Mouse (Mus musculus): Measurements from ENCODE around the gene Cfhr1. TPM values are rescaled to one million over a fixed set of nuclear protein-coding genes. Genes with fewer than 3 reads are reported as not detected.

Cfhr1 gene
- not detected in 2 replicates for polyA plus RNA-seq (2014; fragmentation: Nextera tagmentation; extraction: Ambion mirVana)

- no peak within 1 kb of the TSS for H3K27ac ChIP-seq (replicated peaks; ENCODE audit: low read depth, low read length)
- H3K4me1 ChIP-seq (ENCODE audit: control insufficient read depth, insufficient read depth, low read length) = no peaks in the 10 kb centered on the region
- no peak for DNase-seq (ENCODE audit: low spot score)
- WGBS = 42% methylated on average over 1 of the region's 1 CpGs
- ATAC-seq (ENCODE audit: low read depth) = no peak
- no peaks in the 10 kb centered on the region for H3K36me3 ChIP-seq (ENCODE audit: control insufficient read depth, insufficient read depth, low read length)
- no peaks in the 10 kb centered on the region for H3K27me3 ChIP-seq (replicated peaks; ENCODE audit: control insufficient read depth, insufficient read depth, low read length)
- H3K4me3 ChIP-seq (ENCODE audit: low read depth, low read length) = no peak within 1 kb of the TSS
- no peaks in the 10 kb centered on the region for H3K9me3 ChIP-seq (ENCODE audit: control insufficient read depth, low read length)
- H3K9ac ChIP-seq (ENCODE audit: low read depth, low read length) = no peak within 1 kb of the TSS
- no peak within 1 kb of the TSS for H3K4me2 ChIP-seq (ENCODE audit: low read depth, low read length)
These were observed at the start of gene Cfhr1 for GRCm38 (mm10) chr1:139560024-139560423. TSS of gene Cfhr1 (minus strand) at chr1:139560272.

- no peak overlapping the region for H3K9ac ChIP-seq (ENCODE audit: low read depth, low read length)
- ATAC-seq (ENCODE audit: low read depth) (no peak), DNase-seq (ENCODE audit: low spot score) (no peak)
- H3K9me3 ChIP-seq (ENCODE audit: control insufficient read depth, low read length) = no peaks in the 10 kb centered on the region
- no peaks in the 10 kb centered on the region for H3K27me3 ChIP-seq (replicated peaks; ENCODE audit: control insufficient read depth, insufficient read depth, low read length)
- 78% methylated on average over 1 of the region's 1 CpGs for WGBS
- no peaks in the 10 kb centered on the region for H3K36me3 ChIP-seq (ENCODE audit: control insufficient read depth, insufficient read depth, low read length)
- H3K27ac ChIP-seq (replicated peaks; ENCODE audit: low read depth, low read length) = no peak overlapping the region
- no peak overlapping the region for H3K4me2 ChIP-seq (ENCODE audit: low read depth, low read length)
- no peaks in the 10 kb centered on the region for H3K4me1 ChIP-seq (ENCODE audit: control insufficient read depth, insufficient read depth, low read length)
- no peak overlapping the region for H3K4me3 ChIP-seq (ENCODE audit: low read depth, low read length)
These were observed 8.8 kb downstream of the Cfhr1 start for GRCm38 (mm10) chr1:139551311-139551710.

- WGBS = 80% methylated on average over 1 of the region's 1 CpGs
- no peak overlapping the region for H3K9ac ChIP-seq (ENCODE audit: low read depth, low read length)
- no peaks in the 10 kb centered on the region for H3K27me3 ChIP-seq (replicated peaks; ENCODE audit: control insufficient read depth, insufficient read depth, low read length)
- DNase-seq (ENCODE audit: low spot score) (no peak), ATAC-seq (ENCODE audit: low read depth) (no peak)
- H3K4me2 ChIP-seq (ENCODE audit: low read depth, low read length) = no peak overlapping the region
- H3K9me3 ChIP-seq (ENCODE audit: control insufficient read depth, low read length) = no peaks in the 10 kb centered on the region
- H3K4me3 ChIP-seq (ENCODE audit: low read depth, low read length) = no peak overlapping the region
- H3K36me3 ChIP-seq (ENCODE audit: control insufficient read depth, insufficient read depth, low read length) = no peaks in the 10 kb centered on the region
- no peak overlapping the region for H3K27ac ChIP-seq (replicated peaks; ENCODE audit: low read depth, low read length)
- H3K4me1 ChIP-seq (ENCODE audit: control insufficient read depth, insufficient read depth, low read length) = no peaks in the 10 kb centered on the region
These were observed 11.5 kb downstream of the Cfhr1 start for GRCm38 (mm10) chr1:139548536-139548935.

- no peaks in the 10 kb centered on the region for H3K9me3 ChIP-seq (ENCODE audit: control insufficient read depth, low read length)
These were observed 45.5 kb downstream of the Cfhr1 start for GRCm38 (mm10) chr1:139514556-139514955.

GRCm38 (mm10) chr1:139501258-139501752 lies 58.8 kb downstream of the Cfhr1 start, which contains the start of gene F13b:
TSS of gene F13b (plus strand) at chr1:139501702.
- no peak for ATAC-seq (ENCODE audit: low read depth)
- Histone ChIP-seq H3K27ac (replicated peaks; ENCODE audit: low read depth, low read length) (no peak within 1 kb of the TSS), H3K4me1 (ENCODE audit: control insufficient read depth, insufficient read depth, low read length) (no peaks in the 10 kb centered on the region), H3K9ac (ENCODE audit: low read depth, low read length) (no peak within 1 kb of the TSS), H3K4me3 (ENCODE audit: low read depth, low read length) (no peak within 1 kb of the TSS), H3K36me3 (ENCODE audit: control insufficient read depth, insufficient read depth, low read length) (no peaks in the 10 kb centered on the region), H3K27me3 (replicated peaks; ENCODE audit: control insufficient read depth, insufficient read depth, low read length) (no peaks in the 10 kb centered on the region), H3K4me2 (ENCODE audit: low read depth, low read length) (no peak within 1 kb of the TSS), H3K9me3 (ENCODE audit: control insufficient read depth, low read length) (no peaks in the 10 kb centered on the region)
- 88% methylated on average over 3 of the region's 3 CpGs for WGBS
- no peak for DNase-seq (ENCODE audit: low spot score)

More at GRCm38 (mm10) chr1:139514556-139514955, 45.5 kb downstream of the Cfhr1 start:
- H3K4me3 ChIP-seq (ENCODE audit: low read depth, low read length) = no peak overlapping the region
- no peak overlapping the region for H3K4me2 ChIP-seq (ENCODE audit: low read depth, low read length)
- H3K4me1 ChIP-seq (ENCODE audit: control insufficient read depth, insufficient read depth, low read length) = no peaks in the 10 kb centered on the region
- no peaks in the 10 kb centered on the region for H3K36me3 ChIP-seq (ENCODE audit: control insufficient read depth, insufficient read depth, low read length)
- DNase-seq (ENCODE audit: low spot score) (no peak), ATAC-seq (ENCODE audit: low read depth) (no peak)
- 90% methylated on average over 12 of the region's 12 CpGs for WGBS
- no peaks in the 10 kb centered on the region for H3K27me3 ChIP-seq (replicated peaks; ENCODE audit: control insufficient read depth, insufficient read depth, low read length)
- no peak overlapping the region for H3K9ac ChIP-seq (ENCODE audit: low read depth, low read length)
- no peak overlapping the region for H3K27ac ChIP-seq (replicated peaks; ENCODE audit: low read depth, low read length)

- H3K4me3 ChIP-seq (ENCODE audit: low read depth, low read length) = no peak overlapping the region
- no peak overlapping the region for H3K4me2 ChIP-seq (ENCODE audit: low read depth, low read length)
- H3K36me3 ChIP-seq (ENCODE audit: control insufficient read depth, insufficient read depth, low read length) = 0 out of 2 replicates have a peak, but pooled peaks cover 1% of the 10 kb centered on the region
- H3K27me3 ChIP-seq (replicated peaks; ENCODE audit: control insufficient read depth, insufficient read depth, low read length) = no peaks in the 10 kb centered on the region
- ATAC-seq (ENCODE audit: low read depth) (no peak), DNase-seq (ENCODE audit: low spot score) (no peak)
- H3K27ac ChIP-seq (replicated peaks; ENCODE audit: low read depth, low read length) = no peak overlapping the region
- H3K9me3 ChIP-seq (ENCODE audit: control insufficient read depth, low read length) = no peaks in the 10 kb centered on the region
- no peaks in the 10 kb centered on the region for H3K4me1 ChIP-seq (ENCODE audit: control insufficient read depth, insufficient read depth, low read length)
- H3K9ac ChIP-seq (ENCODE audit: low read depth, low read length) = no peak overlapping the region
These were observed 60.3 kb downstream of the Cfhr1 start for GRCm38 (mm10) chr1:139499751-139500150.

Other genes starting within 250 kb of the Cfhr1 start
- gene Crb1, start 183.2 kb downstream of the Cfhr1 start, polyA plus RNA-seq (2014; fragmentation: Nextera tagmentation; extraction: Ambion mirVana) = 0.10 and 0.34 TPM in 2 replicates
- gene Zbtb41, start 138.0 kb downstream of the Cfhr1 start, polyA plus RNA-seq (2014; fragmentation: Nextera tagmentation; extraction: Ambion mirVana) = 13.3 and 13.7 TPM in 2 replicates
- 14.8 and 16.3 TPM in 2 replicates for gene Aspm, start 105.5 kb downstream of the Cfhr1 start, polyA plus RNA-seq (2014; fragmentation: Nextera tagmentation; extraction: Ambion mirVana)
- gene F13b, start 58.6 kb downstream of the Cfhr1 start, polyA plus RNA-seq (2014; fragmentation: Nextera tagmentation; extraction: Ambion mirVana) = not detected in 2 replicates
- gene Gm4788, start 221.0 kb upstream of the Cfhr1 start, polyA plus RNA-seq (2014; fragmentation: Nextera tagmentation; extraction: Ambion mirVana) = not detected in 2 replicates